Mouse (Mus musculus): ENCODE measurements around the gene Tmem30a.

The Tmem30a gene

DNA sequence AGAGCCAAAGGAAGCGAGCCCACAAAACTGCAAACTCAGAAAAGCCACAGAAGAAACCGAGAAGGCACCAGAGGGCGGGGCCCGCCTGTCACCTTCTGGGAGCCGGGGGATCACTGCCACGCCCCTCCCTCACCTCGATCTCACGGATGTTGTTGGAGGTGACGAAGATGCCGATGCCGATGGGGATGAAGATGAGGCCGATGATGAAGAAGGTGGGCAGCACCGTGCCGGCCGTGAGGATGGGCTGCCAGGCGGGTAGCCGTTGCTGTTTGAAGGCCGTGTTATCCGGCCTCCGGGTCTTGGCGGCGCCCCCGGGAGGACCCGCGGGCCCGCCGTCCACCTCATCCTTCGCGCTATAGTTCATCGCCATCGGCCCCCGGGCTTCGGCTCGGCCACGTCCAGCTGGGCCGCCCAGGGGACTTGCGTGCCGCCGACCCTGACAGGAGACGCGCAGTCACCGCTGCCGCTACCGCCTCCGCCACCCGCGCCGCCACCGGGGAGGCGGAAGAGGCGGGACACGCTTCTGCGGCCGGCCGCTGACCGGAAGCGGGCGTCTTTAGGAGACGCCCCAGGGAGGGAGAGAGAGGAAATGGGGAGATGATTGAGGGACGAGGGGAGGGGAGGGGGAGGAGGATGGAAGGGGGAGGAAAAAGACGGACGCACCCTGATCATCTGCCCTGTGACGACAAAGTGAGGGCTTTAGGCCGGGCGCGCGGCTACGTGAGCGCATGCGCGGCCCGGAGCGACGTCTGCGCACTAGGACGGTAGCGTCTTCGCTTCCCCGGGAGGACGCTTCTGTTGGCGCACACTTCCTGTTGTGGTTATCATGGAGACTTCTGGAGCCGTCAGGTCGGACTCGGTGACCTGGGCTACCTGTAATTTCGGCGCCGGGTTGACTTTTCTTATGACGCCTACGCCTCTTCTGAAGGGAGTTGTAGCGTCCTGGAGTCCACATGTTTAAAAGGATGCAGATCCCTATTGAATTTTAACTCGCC lies at the start of gene Tmem30a:
Gene Tmem30a, minus strand, starts transcription at position 667 of the 995 bp plus-strand sequence.
- peak; percentile 95 for DNase-seq (ENCODE audit: low read depth, low spot score)

DNA sequence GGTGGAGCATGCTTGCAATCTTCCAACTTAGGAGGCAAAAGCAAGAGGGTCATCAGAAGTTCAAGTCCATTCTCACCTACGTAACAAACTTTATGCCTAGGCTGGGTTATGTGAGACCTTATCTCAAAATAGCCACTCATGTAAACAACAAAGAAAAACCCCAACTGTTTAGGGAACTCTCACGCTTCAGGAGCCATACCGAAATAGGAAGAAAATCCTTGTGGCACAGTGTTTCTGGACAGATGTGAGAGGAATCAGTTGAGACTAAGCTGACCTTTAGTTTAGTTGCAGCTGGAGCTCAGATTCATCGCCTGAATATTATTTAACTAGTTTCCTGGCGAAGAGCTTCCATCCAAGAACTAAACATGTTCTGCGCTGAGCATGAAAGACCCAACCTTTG lies 49.3 kb upstream of the Tmem30a start:
- DNase-seq (ENCODE audit: low read depth, low spot score): no peak

DNA sequence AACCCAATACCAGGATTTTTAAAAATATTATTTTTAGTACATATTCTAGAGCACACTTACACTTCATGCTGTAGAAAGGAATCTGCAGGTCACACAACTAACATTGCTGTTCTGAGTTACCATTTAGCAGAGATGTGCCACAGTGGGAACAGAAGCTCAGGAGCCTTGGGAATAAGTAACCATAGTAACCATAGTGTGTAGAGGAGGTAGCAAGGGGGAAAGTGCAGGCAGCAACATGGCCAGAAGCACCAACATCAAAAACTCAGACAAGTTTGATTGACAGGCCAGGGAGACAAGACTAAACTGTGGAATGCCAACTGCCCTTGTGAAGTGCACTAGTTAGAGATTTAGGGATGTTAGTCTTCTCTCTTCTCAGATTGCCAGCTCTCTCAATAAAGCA lies 48.7 kb upstream of the Tmem30a start:
- no peak for DNase-seq (ENCODE audit: low read depth, low spot score)

DNA sequence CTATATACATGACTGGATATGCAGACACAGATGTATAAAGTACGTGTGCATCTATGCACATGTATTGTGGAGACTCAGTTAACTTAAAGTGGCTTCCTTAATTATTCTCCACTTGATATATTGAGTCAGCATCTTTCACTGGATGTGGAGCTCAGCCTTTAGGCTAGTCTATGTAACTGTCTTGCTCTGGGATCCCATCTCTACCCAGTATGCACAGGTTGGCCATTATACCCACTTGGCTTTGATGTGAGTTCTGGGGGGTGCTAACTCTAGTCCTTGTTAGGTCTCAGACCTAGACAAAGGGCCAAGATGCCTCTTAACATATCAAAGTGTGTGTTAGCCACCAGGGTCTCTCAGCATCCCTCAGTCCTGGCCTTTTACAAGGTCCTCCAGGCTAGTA lies 38.0 kb upstream of the Tmem30a start:
- no peak for DNase-seq (ENCODE audit: low read depth, low spot score)

DNA sequence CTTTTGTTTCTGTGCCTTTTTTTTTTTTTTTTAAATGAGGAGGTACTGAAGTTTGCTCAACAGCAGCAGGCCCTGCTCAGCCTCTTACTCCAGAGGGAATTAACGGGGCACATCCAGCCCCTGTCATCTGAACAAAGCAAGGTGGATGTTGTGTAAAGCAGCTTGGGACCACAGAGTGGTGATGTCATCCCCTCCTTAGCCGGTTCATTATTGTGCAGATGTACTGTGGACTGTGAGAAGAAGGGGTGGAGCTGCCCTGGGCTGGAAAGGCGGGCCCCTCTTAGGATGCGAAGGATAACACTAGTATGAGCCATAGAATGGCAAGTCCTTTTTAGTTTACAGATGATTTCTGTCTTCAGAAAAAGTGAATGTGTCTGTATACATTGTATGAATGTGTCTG lies 37.6 kb upstream of the Tmem30a start:
- DNase-seq (ENCODE audit: low read depth, low spot score): no peak

DNA sequence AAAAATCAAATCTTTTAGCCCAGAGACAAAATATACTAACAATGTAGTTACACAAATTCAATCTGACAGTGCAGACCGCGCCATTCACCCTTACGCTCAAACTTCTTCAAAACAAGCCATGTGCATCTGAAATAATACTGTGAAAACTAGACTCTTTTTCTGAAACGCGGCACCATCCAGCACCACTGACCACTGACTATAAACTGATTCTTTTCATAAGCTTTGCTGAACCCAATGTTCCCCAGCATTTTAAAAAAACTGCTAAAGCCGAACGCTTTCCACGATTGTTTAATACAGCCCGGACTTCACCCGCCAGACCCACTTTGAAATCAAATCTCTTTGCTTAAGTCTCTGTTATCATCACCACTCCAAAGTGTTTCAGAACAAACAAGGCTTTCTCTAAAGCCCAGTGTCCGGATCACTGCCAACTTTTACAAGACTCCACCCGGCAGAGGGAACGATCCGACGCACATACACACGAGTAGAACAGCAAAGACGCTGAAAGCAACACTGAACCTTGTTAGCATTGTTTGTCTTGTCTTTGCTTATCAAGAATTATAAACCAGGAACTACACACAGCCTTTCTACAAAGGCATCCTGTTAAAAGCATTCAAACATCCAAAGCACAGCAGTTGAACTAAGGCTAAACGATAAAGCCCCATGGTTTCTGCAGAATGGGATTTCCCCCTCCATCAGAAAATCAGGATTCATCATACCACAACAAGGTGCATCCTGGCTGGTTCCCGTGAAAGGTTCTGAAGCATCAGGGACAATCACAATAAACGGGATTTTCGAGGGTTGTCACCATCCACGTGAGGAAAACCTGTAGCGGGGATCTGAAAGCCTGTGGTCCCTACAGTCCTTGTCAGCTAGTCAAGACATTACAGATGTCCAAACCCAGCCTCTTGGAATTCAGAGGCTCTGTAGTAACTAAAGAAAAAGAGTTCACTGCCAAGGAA lies 36.8 kb upstream of the Tmem30a start:
- DNase-seq (ENCODE audit: low read depth, low spot score): no peak

DNA sequence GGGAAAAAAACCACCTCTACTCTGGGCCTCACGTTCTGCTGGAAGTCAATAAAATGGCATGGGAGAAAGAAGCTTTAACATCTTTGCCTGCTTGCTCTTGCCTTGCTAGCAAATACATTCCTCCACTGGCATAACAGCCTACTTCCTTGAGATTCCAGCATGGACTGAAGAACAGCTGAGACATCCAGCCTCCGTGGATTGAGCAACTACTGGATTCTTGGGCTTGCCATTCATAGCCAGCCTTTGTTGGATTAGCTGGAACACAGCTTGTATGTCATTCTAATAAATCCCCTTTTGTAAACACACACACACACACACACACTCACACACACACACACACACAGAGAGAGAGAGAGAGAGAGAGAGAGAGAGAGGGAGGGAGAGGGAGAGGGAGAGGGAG lies 33.8 kb upstream of the Tmem30a start:
- no peak for DNase-seq (ENCODE audit: low read depth, low spot score)

DNA sequence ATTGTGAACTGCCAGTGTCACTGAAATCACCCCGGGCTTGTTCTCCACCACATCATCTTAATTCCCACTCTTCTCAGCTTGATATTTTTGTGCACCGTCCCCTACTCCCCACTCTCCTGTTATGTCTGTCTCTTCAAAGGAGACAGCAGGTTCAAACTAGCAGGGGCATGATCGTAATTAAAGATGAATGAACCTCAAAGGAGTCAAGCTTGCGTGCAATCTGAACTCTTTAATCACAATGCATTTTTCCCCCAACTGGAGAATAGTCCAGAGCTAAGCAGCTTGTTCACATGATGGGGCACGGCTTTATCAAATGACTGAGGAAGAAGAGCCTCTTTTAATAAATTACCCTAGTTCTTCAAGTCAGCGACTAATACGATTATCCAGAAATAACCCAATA lies 32.2 kb upstream of the Tmem30a start:
- no peak for DNase-seq (ENCODE audit: low read depth, low spot score)

DNA sequence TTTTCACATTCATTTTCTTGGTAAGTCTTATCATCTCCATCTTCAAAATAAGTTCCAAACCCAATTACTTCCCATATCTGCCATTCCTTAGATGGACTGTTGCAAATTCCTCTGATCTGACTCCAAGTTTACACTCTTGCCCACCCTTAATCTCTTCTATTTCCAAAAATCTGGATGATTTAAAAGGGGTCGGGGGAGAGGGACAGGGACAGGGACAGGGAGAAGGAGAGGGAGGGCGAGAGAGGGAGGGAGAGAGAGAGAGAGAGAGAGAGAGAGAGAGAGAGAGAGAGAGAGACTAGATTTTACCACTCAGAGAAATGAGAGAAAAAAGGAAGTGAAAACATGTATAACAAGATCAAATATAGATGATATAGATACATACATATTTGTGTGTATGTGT lies 30.5 kb upstream of the Tmem30a start:
- no peak for DNase-seq (ENCODE audit: low read depth, low spot score)

DNA sequence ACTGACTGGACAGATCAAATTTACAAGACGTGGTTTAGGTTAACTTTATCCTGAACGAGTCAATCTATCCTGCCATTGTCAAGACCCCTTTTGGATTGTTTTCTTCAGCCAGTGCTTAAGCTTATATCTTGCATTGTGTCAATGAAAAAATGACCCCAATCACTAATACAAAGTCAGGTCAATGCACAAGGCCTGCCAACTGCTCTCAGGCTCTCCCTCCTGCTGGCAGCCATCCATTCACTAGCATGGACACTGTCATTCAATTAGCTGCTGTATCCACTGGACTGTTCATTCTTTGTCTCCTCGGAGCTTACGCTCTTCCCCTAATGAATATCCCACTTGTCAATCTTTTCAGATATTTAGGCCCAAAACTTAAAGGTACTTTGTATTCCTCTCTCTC lies 30.1 kb upstream of the Tmem30a start:
- DNase-seq (ENCODE audit: low read depth, low spot score): no peak

DNA sequence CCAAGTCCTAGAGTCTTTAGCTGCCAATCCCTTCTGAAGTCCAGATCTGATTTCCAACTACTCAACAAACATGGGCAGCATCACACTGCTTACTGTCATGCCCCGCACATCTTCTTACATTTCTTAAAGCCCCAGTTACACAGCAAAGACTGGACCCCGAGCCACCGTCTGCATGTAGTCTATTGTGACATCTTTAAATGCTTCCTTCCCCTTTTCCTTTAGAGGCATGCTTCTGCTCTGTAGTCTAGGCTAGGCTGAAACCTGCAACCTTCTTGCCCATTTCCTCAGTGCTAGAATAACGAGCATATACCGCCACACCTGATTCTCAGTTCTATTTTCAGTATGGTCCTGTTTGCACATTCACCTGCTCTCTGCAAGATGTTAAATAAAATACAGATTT lies 23.2 kb upstream of the Tmem30a start:
- no peak for DNase-seq (ENCODE audit: low read depth, low spot score)

DNA sequence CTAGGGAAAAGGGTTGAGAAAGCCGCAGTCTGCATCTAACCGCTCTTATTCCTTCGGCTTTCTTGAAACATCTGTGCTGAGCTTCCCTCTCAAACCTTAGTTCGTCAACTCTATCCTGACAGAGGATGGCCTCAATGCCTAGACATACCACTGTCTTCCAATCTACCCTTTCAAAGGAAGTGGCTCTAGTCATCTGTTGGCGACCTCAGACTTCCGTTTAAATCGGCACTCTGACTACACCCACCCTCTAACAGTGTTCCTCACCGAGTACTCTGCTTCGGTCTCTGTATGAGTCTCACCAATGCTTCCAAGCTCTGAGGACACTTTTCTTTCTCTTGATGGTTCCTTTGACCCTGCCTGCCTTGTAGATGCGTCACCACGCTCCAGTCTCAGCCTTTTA lies 22.7 kb upstream of the Tmem30a start:
- no peak for DNase-seq (ENCODE audit: low read depth, low spot score)

DNA sequence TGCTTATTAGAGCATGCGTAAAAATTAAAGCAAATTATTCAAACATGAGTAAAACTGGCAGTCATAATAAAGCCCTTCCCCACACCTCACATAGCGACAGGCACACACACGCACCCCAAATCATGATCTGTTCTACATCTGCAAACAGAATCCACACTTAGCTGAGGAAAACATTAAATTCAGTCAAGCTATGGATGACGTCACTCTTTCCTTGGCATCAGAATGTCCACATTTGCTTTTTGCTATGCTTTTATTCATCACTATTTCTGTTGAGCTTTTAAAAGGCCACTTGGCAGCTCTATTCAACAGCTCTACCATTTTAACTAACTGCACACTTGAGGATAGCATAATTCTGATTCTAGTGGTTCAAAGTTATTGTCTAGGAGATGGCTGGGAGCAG lies 21.3 kb upstream of the Tmem30a start:
- no peak for DNase-seq (ENCODE audit: low read depth, low spot score)

DNA sequence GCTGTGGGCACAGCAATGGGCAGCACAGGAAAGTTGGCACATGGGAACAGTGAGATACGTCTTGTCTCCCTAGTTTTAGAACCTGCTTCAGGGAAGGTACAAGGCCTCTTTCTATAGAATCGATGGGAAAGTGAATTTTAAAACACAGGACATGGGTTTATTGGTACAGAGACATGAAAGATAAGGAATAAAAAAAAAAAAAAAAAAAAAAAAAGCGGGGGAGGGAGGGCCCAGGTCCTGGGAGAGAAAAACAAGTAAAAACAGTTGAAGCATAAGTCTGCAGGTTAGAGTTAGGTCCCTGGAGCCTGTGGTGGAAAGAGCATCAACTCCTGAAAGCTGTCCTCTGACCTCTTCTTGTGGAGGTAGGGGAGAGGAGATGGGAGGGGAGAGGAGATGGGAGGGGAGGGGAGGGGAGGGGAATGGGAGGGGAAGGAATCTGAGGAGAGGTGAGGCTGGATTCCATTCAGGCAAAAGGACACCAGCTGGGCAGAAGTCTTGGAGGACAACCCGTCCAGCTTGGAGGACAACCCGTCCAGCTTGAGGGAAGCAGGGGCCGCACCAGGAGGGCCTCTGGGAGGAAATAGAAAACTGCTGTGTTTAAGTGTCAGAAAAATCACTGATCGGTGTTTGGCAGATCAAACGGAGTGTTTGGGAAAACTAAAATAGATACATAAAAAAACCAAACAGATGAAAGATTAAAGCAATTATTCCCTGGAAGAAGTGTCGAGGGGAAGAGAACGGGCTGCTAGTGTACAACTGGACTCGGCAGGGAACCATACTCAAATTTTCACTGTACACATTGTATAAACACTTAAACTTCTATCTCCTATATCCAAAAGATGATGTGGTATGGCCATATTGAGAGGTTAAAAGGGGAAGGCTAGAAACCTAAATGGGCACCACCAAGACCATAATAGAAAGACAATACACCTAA lies 17.9 kb upstream of the Tmem30a start:
- no peak for DNase-seq (ENCODE audit: low read depth, low spot score)

DNA sequence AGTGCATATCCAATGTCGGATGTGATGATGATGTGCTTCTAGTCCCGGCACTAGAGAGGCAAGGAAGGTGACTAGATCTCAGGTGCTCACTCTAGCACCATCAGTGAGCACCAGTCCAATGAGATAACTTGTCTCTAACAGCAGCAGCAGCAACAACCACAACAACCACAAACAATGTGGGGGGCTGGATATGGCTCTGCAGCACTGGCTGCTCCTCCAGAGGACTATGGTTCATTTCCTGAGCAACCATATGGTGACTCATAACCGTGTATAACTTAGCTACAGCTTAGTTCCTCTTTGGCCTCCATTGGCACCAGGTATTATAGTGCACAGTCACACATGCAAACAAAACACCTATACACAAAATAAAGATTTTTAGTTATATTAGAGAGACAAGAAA lies 17.2 kb upstream of the Tmem30a start:
- DNase-seq (ENCODE audit: low read depth, low spot score): no peak

DNA sequence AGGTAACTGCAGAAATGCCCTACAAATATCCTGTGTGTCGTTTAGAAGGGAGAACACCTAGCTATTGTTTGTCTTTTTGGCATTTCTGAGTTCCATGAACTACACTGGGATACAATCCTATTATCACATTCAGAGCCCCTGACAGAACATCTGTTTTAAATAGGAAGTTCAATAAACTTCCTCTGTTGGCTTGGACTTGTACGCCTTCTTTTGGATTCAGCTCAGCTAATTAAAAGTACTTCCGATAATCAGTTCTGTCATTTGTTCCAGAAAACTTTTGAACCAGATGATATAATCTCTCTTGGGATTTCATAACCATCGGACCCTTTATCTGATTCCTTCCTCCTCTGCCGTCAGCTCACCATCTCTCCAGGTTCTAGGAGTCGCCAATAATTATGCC lies 16.1 kb upstream of the Tmem30a start:
- no peak for DNase-seq (ENCODE audit: low read depth, low spot score)

DNA sequence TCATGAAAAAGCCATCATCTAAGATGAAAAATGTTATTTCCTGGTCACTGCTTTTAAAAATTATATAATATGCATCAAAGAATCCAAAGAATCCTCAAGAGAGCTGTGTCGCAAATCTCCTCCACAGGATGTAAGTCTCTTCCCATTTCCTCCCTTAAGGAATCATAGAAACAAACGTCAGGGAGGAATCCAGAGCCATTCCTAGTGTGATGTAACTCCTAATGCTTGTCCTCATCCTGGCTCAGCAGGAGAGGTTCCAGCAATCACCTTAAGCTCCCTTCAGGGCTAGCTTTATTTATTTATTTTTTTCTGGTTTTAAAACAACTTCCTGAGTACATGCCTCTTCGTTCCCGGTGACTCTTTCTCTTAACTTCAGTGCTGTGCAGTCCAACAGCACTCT lies 13.9 kb upstream of the Tmem30a start:
- no peak for DNase-seq (ENCODE audit: low read depth, low spot score)

DNA sequence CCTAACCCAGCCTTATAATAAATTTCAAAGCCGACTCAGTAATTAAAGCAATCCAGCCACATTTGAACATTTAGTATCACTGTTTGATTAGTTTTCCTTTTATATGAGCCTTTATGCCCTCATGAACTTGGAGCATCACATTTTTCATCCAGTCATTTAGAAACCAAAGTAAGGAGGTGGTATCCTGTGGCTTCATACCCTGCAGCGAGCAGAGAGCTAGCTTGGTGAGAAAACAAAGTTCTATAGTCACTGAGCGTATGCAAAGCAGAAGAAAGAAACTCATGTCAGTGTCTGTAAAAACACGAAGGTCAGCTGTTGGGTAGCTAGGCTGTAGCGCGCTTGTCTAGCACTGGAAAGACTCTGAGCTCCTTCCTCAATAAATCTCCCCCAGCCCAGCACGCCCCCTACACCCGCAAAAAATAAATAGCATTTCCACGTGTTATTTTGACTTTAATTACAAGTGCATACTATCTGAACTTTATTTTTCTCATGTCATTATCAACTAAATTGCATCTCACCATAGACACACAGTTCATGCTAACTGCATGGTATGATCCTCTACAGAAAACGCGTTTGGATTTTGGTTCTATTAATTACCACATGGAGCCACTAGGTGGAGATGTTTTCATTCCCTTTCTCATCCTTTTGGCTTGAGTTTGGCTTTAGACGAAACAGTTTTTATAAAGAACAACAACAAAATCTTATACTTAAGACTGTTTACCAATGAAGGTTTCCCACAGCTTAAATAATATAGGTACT lies 13.2 kb upstream of the Tmem30a start:
- DNase-seq (ENCODE audit: low read depth, low spot score): peak; percentile 26

DNA sequence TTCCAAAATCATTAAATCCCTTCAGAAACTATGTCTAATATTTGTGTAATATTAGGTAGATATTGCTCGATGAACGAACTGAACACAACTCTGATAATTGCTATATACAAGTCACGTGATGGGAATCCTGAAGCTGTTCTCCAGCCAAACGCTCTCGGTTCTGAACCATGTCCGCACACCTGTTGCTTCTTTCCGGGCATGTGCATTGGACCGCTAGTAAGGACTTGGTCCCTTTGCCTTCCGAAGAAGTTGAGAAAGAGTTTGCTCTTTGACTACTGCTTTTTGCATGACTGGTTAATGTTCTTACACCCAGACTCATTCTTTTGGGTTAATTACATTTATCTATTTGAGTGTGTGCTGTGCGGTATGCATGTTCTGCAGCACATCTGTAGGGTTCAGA lies 12.1 kb upstream of the Tmem30a start:
- DNase-seq (ENCODE audit: low read depth, low spot score): no peak

DNA sequence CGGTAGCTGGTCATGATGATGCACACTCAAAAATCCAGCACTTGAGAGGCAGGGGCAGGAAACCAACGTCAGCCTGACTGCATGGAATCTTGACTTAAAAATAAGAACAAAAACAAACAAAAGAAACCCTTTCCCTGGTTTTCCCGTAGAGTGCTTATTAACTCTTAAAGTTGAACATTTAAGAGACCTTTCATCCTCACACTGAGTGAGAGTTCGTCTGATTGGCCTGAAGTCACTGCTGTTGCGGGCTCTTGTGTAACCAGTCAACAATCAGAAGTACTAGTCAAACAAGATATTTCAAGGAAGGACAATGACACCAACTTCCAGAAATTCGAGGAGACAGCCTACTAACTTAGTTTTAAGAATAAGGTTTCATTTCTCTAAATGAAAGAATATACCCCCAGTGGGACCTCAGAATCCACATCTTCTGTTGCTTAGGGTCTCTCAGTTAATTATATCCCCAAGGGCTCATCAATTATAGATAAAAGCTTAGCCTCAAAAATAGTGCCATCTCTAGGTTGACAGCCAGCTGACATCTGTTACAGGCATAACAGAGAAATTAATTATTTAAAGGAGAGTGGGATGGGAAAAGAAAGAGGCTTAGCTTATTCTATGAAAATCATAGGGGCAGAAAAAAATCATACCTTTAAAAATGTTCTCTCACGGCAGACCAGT lies 3.3 kb upstream of the Tmem30a start:
- no peak for DNase-seq (ENCODE audit: low read depth, low spot score)
